Mouse (Mus musculus) lung, embryonic 16.5 days (tissue): Measurements from ENCODE around the gene Reg3b. TPM values are rescaled to one million over a fixed set of nuclear protein-coding genes. Genes with fewer than 3 reads are reported as not detected.

ENCODE experiments used
- ATAC-seq: fragments of 200-750 bp; cut with Nextera tagmentation; 2 replicates; pipeline ENCODE4 v1.8.0; 2017; ENCODE audit warnings: low read depth, mild to moderate bottlenecking, moderate library complexity
- H3K27ac ChIP-seq: fragments of 300-500 bp; sonication (generic); 2 replicates; pipeline ENCODE4 v1.5.1; 2014; ENCODE audit warnings: mild to moderate bottlenecking, control low read depth, low read length
- H3K27me3 ChIP-seq: fragments of 300-500 bp; sonication (generic); 2 replicates; pipeline ENCODE4 v1.6.1; 2014; ENCODE audit warnings: low read depth, low read length, mixed read lengths; ENCODE audit not compliant: control insufficient read depth, insufficient read depth
- H3K36me3 ChIP-seq: fragments of 300-500 bp; sonication (generic); 2 replicates; pipeline ENCODE4 v1.6.1; 2014; ENCODE audit warnings: low read length; ENCODE audit not compliant: control insufficient read depth, insufficient read depth
- H3K4me1 ChIP-seq: fragments of 300-500 bp; sonication (generic); replicated peaks from 2 replicates; pipeline ENCODE4 v1.6.1; 2014; ENCODE audit warnings: low read length, mixed read lengths; ENCODE audit not compliant: control insufficient read depth, insufficient read depth
- H3K4me2 ChIP-seq: fragments of 300-500 bp; sonication (generic); 2 replicates; pipeline ENCODE4 v1.6.1; 2014; ENCODE audit warnings: low read depth, low read length, control low read depth
- H3K4me3 ChIP-seq: fragments of 300-500 bp; sonication (generic); 2 replicates; pipeline ENCODE4 v1.5.1; 2014; ENCODE audit warnings: mild to moderate bottlenecking, low read length, control low read depth
- H3K9ac ChIP-seq: fragments of 300-500 bp; sonication (generic); 2 replicates; pipeline ENCODE4 v1.6.1; 2014; ENCODE audit warnings: low read length, control low read depth
- H3K9me3 ChIP-seq: fragments of 300-500 bp; sonication (generic); 2 replicates; pipeline ENCODE4 v1.6.1; 2016; ENCODE audit warnings: low read length; ENCODE audit not compliant: control insufficient read depth
- WGBS: fragments of 180-500 bp; shearing (Covaris S2); extraction: QIAGEN DNeasy Blood & Tissue Kit; methylation state at CpG from one replicate; pipeline ENCODE4 v1.1.7; 2014; 5-methylcytosine and 5-hydroxymethylcytosine counted together
- polyA plus RNA-seq: library from polyadenylated mRNA; unstranded; fragments of >200 nt; fragmentation: Nextera tagmentation; extraction: Ambion mirVana; gene quantifications from 2 replicates; pipeline ENCODE4 v1.2.1, GENCODE M21; 2015

The Reg3b gene
- 1.0 TPM in 1 of 2 replicates, not detected in the other for polyA plus RNA-seq

- Histone ChIP-seq H3K9ac (no peak within 1 kb of the TSS), H3K9me3 (no peaks in the 10 kb centered on the region), H3K4me1 (no peaks in the 10 kb centered on the region), H3K4me3 (no peak within 1 kb of the TSS), H3K36me3 (no peaks in the 10 kb centered on the region), H3K27me3 (no peaks in the 10 kb centered on the region), H3K4me2 (no peak within 1 kb of the TSS), H3K27ac (no peak within 1 kb of the TSS)
- no peak for ATAC-seq
- WGBS, result 67% methylated on average over 2 of the region's 2 CpGs
Observed at GRCm38 (mm10) chr6:78370357-78370756, at the start of gene Reg3b. Reg3b (plus strand) TSS chr6:78370657.

- ATAC-seq, result no peak
- no peaks in the 10 kb centered on the region for H3K36me3 ChIP-seq
- H3K4me1 ChIP-seq, result no peaks in the 10 kb centered on the region
- H3K9ac ChIP-seq, result no peak overlapping the region
- no peak overlapping the region for H3K27ac ChIP-seq
- H3K9me3 ChIP-seq, result no peaks in the 10 kb centered on the region
- no peaks in the 10 kb centered on the region for H3K27me3 ChIP-seq
- H3K4me2 ChIP-seq, result no peak overlapping the region
- no peak overlapping the region for H3K4me3 ChIP-seq
Observed at GRCm38 (mm10) chr6:78327798-78328197, 42.7 kb upstream of the Reg3b start.

- Histone ChIP-seq H3K27ac (no peak overlapping the region), H3K4me3 (no peak overlapping the region), H3K9me3 (no peaks in the 10 kb centered on the region), H3K9ac (no peak overlapping the region), H3K27me3 (no peaks in the 10 kb centered on the region), H3K4me2 (no peak overlapping the region), H3K36me3 (no peaks in the 10 kb centered on the region), H3K4me1 (no peaks in the 10 kb centered on the region)
- ATAC-seq, result no peak
- 70% methylated on average over 2 of the region's 2 CpGs for WGBS
Observed at GRCm38 (mm10) chr6:78329166-78329565, 41.3 kb upstream of the Reg3b start.

- no peak overlapping the region for H3K4me3 ChIP-seq
- H3K36me3 ChIP-seq, result no peaks in the 10 kb centered on the region
- ATAC-seq, result no peak
- no peak overlapping the region for H3K4me2 ChIP-seq
- H3K4me1 ChIP-seq, result no peaks in the 10 kb centered on the region
- H3K27me3 ChIP-seq, result no peaks in the 10 kb centered on the region
- H3K27ac ChIP-seq, result no peak overlapping the region
- WGBS, result 29% methylated on average over 7 of the region's 7 CpGs
- no peak overlapping the region for H3K9ac ChIP-seq
- H3K9me3 ChIP-seq, result no peaks in the 10 kb centered on the region
Observed at GRCm38 (mm10) chr6:78331919-78332569, 38.4 kb upstream of the Reg3b start.

GRCm38 (mm10) chr6:78340296-78340695 is 30.2 kb upstream of the Reg3b start:
- H3K27ac ChIP-seq, result no peak overlapping the region
- H3K4me2 ChIP-seq, result no peak overlapping the region
- H3K4me3 ChIP-seq, result no peak overlapping the region
- H3K27me3 ChIP-seq, result no peaks in the 10 kb centered on the region
- ATAC-seq, result no peak
- no peak overlapping the region for H3K9ac ChIP-seq
- no peaks in the 10 kb centered on the region for H3K36me3 ChIP-seq
- no peaks in the 10 kb centered on the region for H3K9me3 ChIP-seq
- H3K4me1 ChIP-seq, result no peaks in the 10 kb centered on the region

- Histone ChIP-seq H3K27me3 (no peaks in the 10 kb centered on the region), H3K27ac (no peak overlapping the region), H3K4me2 (no peak overlapping the region), H3K36me3 (no peaks in the 10 kb centered on the region), H3K4me1 (no peaks in the 10 kb centered on the region), H3K9me3 (no peaks in the 10 kb centered on the region), H3K4me3 (no peak overlapping the region), H3K9ac (no peak overlapping the region)
- no peak for ATAC-seq
- 79% methylated on average over 2 of the region's 2 CpGs for WGBS
Observed at GRCm38 (mm10) chr6:78341689-78342088, 28.8 kb upstream of the Reg3b start.

- Histone ChIP-seq H3K4me2 (no peak overlapping the region), H3K4me1 (no peaks in the 10 kb centered on the region), H3K36me3 (no peaks in the 10 kb centered on the region), H3K4me3 (no peak overlapping the region), H3K9me3 (no peaks in the 10 kb centered on the region), H3K9ac (no peak overlapping the region), H3K27ac (no peak overlapping the region), H3K27me3 (no peaks in the 10 kb centered on the region)
- 46% methylated on average over 2 of the region's 2 CpGs for WGBS
- ATAC-seq, result no peak
Observed at GRCm38 (mm10) chr6:78361971-78362563, 8.4 kb upstream of the Reg3b start.

GRCm38 (mm10) chr6:78378765-78379164 is 8.3 kb downstream of the Reg3b start, which contains the start of gene Reg3d:
Reg3d (minus strand) TSS chr6:78378865.
- no peak within 1 kb of the TSS for H3K4me3 ChIP-seq
- WGBS, result 62% methylated on average over 2 of the region's 2 CpGs
- no peaks in the 10 kb centered on the region for H3K4me1 ChIP-seq
- no peak for ATAC-seq
- H3K27me3 ChIP-seq, result no peaks in the 10 kb centered on the region
- no peak within 1 kb of the TSS for H3K27ac ChIP-seq
- no peaks in the 10 kb centered on the region for H3K9me3 ChIP-seq
- no peaks in the 10 kb centered on the region for H3K36me3 ChIP-seq
- no peak within 1 kb of the TSS for H3K9ac ChIP-seq
- no peak within 1 kb of the TSS for H3K4me2 ChIP-seq

GRCm38 (mm10) chr6:78380409-78380808 is 10.0 kb downstream of the Reg3b start, which contains the start of gene Reg3a:
Reg3a (plus strand) TSS chr6:78380709.
- no peak within 1 kb of the TSS for H3K9ac ChIP-seq
- H3K27ac ChIP-seq, result no peak within 1 kb of the TSS
- H3K36me3 ChIP-seq, result no peaks in the 10 kb centered on the region
- H3K4me2 ChIP-seq, result no peak within 1 kb of the TSS
- H3K27me3 ChIP-seq, result no peaks in the 10 kb centered on the region
- H3K9me3 ChIP-seq, result no peaks in the 10 kb centered on the region
- H3K4me1 ChIP-seq, result no peaks in the 10 kb centered on the region
- no peak within 1 kb of the TSS for H3K4me3 ChIP-seq
- no peak for ATAC-seq
